Mouse (Mus musculus) cerebellum, adult 2 months (tissue): ENCODE measurements around the gene Mlx.

Source experiments
- CTCF ChIP-seq: fragments of 200-500 bp; IDR thresholded peaks from 2 replicates; pipeline ENCODE4 v1.5.1; 2011; ENCODE audit warnings: low read depth, mild to moderate bottlenecking, control low read depth, low read length, moderate library complexity, borderline replicate concordance; ENCODE audit not compliant: insufficient read depth
- POLR2A ChIP-seq: fragments of 200-500 bp; IDR thresholded peaks from 2 replicates; pipeline ENCODE4 v1.6.1; 2011; ENCODE audit warnings: low read length, control low read depth, borderline replicate concordance; ENCODE audit not compliant: insufficient read depth

DNA sequence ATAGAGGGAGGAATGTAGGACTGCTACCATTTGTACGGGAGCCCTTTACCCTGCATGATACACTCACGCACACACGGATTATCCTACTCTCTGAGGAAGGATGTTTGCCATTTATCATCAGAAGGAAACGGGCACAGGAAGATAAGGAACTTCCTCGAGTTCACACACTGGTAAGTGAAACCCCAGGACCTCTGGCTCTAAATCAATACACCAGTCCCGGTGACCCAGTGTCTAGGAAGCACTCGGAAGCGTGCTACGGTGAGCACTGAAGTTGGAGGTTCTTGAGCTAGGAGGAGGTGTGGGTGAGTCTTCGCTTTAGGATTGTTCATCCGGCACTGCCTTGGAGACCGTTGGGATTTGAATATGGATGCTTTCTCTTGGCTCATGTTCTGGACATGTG lies 46.0 kb downstream of the Mlx start:
- no peak for TF ChIP-seq CTCF
- no peak for TF ChIP-seq POLR2A
